Comparison of ENCODE assay signal across 10 mouse cellular contexts in genomic region chr9:65844421-65845165, GRCm38 (mm10). TPM values are rescaled to one million over a fixed set of nuclear protein-coding genes. Genes with fewer than 3 reads are reported as not detected.
DNase-seq lines count a peak whose midpoint lies in the region; ATAC-seq and TF ChIP-seq lines count a peak whose summit lies in the region.
"Had no signal": no experiment of that assay in that cellular context is flagged by ENCODE, and none has a peak within 500 bp of the region (broad histone marks: within the 10 kb centered on the region; RNA-seq: fewer than 3 reads in every experiment).

No protein-coding gene starts in this region.

- H3K4me3 ChIP-seq in hindbrain, embryonic 13.5 days = no peak overlapping the region
- H3K4me3 ChIP-seq in hindbrain, embryonic 10.5 days = no peak overlapping the region
- no peak overlapping the region for H3K4me3 ChIP-seq in forebrain, embryonic 16.5 days (replicated peaks; ENCODE audit: low read length)
- no peak overlapping the region for H3K4me3 ChIP-seq in lung, postnatal 0 days (ENCODE audit: low read depth, low read length)
- no peak overlapping the region for H3K4me3 ChIP-seq in cerebellum, adult 2 months (replicated peaks; ENCODE audit: insufficient read depth, low read depth, low read length)
- H3K4me3 ChIP-seq: midbrain, embryonic 12.5 days had no signal

- peaks cover 26% of the 10 kb centered on the region for H3K4me1 ChIP-seq in hindbrain, embryonic 13.5 days (replicated peaks)
- H3K4me1 ChIP-seq in hindbrain, embryonic 10.5 days (replicated peaks) = peaks cover 15% of the 10 kb centered on the region
- peaks cover 19% of the 10 kb centered on the region for H3K4me1 ChIP-seq in forebrain, embryonic 16.5 days (replicated peaks; ENCODE audit: control insufficient read depth, insufficient read depth, low read length)
- H3K4me1 ChIP-seq in lung, postnatal 0 days (ENCODE audit: insufficient read depth, low read depth, low read length) = 0 out of 2 replicates have a peak, but pooled peaks cover 3% of the 10 kb centered on the region
- H3K4me1 ChIP-seq in cerebellum, adult 2 months (ENCODE audit: control insufficient read depth, insufficient read depth, low read length) = no peaks in the 10 kb centered on the region

- DNase-seq in hindbrain, embryonic 10.5 days (ENCODE audit: low spot score) = no peak
- peak; percentile 76 for DNase-seq in MEL-GATA-1-ER (ENCODE audit: extremely low read depth, low read depth)
- DNase-seq in lung, postnatal 0 days (ENCODE audit: low spot score) = peak; percentile 76
- DNase-seq in urinary bladder, postnatal 4 days (ENCODE audit: low spot score in 2 of 2) = no peak
- no peak for DNase-seq in natural killer cell, adult 2 months (ENCODE audit: low spot score in 2 of 2)
- DNase-seq in cerebellum, adult 2 months = no peak

- peaks cover 3% of the 10 kb centered on the region; the same call in 1 of the 2 replicates for H3K36me3 ChIP-seq in hindbrain, embryonic 13.5 days
- peaks cover 10% of the 10 kb centered on the region for H3K36me3 ChIP-seq in hindbrain, embryonic 10.5 days
- H3K36me3 ChIP-seq in forebrain, embryonic 16.5 days (ENCODE audit: control insufficient read depth, insufficient read depth) = no peaks in the 10 kb centered on the region
- no peaks in the 10 kb centered on the region for H3K36me3 ChIP-seq in lung, postnatal 0 days (ENCODE audit: insufficient read depth, low read length)

- no peak overlapping the region for H3K4me2 ChIP-seq in hindbrain, embryonic 13.5 days
- H3K4me2 ChIP-seq in forebrain, embryonic 16.5 days (ENCODE audit: low read length) = no peak overlapping the region
- H3K4me2 ChIP-seq in lung, postnatal 0 days (replicated peaks; ENCODE audit: low read depth, low read length) = no peak overlapping the region
- H3K4me2 ChIP-seq: midbrain, embryonic 12.5 days had no signal

- TF ChIP-seq POLR2A in cerebellum, adult 2 months (IDR thresholded peaks at IDR 0.05; ENCODE audit: borderline replicate concordance, insufficient read depth, low read length) = no peak

- H3K9ac ChIP-seq in hindbrain, embryonic 13.5 days = no peak overlapping the region
- H3K9ac ChIP-seq in forebrain, embryonic 16.5 days (replicated peaks; ENCODE audit: low read depth, low read length) = no peak overlapping the region
- no peak overlapping the region for H3K9ac ChIP-seq in lung, postnatal 0 days (replicated peaks; ENCODE audit: low read depth)
- H3K9ac ChIP-seq: midbrain, embryonic 12.5 days had no signal

- no peak for TF ChIP-seq EP300 in lung, postnatal 0 days (IDR thresholded peaks at IDR 0.05)

- 45% methylated on average over 7 of the region's 7 CpGs for WGBS in hindbrain, embryonic 13.5 days
- 77% methylated on average over 7 of the region's 7 CpGs for WGBS in hindbrain, embryonic 10.5 days
- WGBS in forebrain, embryonic 16.5 days = 15% methylated on average over 7 of the region's 7 CpGs
- WGBS in lung, postnatal 0 days = 69% methylated on average over 7 of the region's 7 CpGs
- 37% methylated on average over 7 of the region's 7 CpGs for WGBS in cerebellum, adult 2 months

- peak overlapping the region; percentile 59 for H3K27ac ChIP-seq in hindbrain, embryonic 13.5 days
- no peak overlapping the region for H3K27ac ChIP-seq in hindbrain, embryonic 10.5 days
- H3K27ac ChIP-seq in forebrain, embryonic 16.5 days (ENCODE audit: low read length) = no peak overlapping the region
- peak overlapping the region; percentile 44 for H3K27ac ChIP-seq in lung, postnatal 0 days (ENCODE audit: low read length)
- H3K27ac ChIP-seq in cerebellum, adult 2 months (ENCODE audit: insufficient read depth, low read length) = no peak overlapping the region
- H3K27ac ChIP-seq: midbrain, embryonic 12.5 days had no signal

- no peaks in the 10 kb centered on the region for H3K9me3 ChIP-seq in hindbrain, embryonic 13.5 days
- no peaks in the 10 kb centered on the region for H3K9me3 ChIP-seq in hindbrain, embryonic 10.5 days
- no peaks in the 10 kb centered on the region for H3K9me3 ChIP-seq in forebrain, embryonic 16.5 days (ENCODE audit: control insufficient read depth, low read length)
- no peaks in the 10 kb centered on the region for H3K9me3 ChIP-seq in lung, postnatal 0 days (ENCODE audit: low read length)
- H3K9me3 ChIP-seq: G1E; midbrain, embryonic 12.5 days had no signal

- no peak for ATAC-seq in hindbrain, embryonic 13.5 days (ENCODE audit: low FRiP score)
- ATAC-seq in forebrain, embryonic 16.5 days = peak; percentile 43; the same call in 1 of the 2 replicates
- ATAC-seq in lung, postnatal 0 days = peak; percentile 53

- TF ChIP-seq CTCF in lung, postnatal 0 days (IDR thresholded peaks at IDR 0.05) = no peak
- no peak for TF ChIP-seq CTCF in cerebellum, adult 2 months (IDR thresholded peaks at IDR 0.05; ENCODE audit: borderline replicate concordance, insufficient read depth, low read depth, low read length)

- no peaks in the 10 kb centered on the region for H3K27me3 ChIP-seq in hindbrain, embryonic 13.5 days
- no peaks in the 10 kb centered on the region for H3K27me3 ChIP-seq in hindbrain, embryonic 10.5 days (ENCODE audit: insufficient read depth, poor library complexity, severe bottlenecking)
- H3K27me3 ChIP-seq in forebrain, embryonic 16.5 days (replicated peaks; ENCODE audit: control insufficient read depth, insufficient read depth, low read length) = no peaks in the 10 kb centered on the region
- no peaks in the 10 kb centered on the region for H3K27me3 ChIP-seq in lung, postnatal 0 days (replicated peaks; ENCODE audit: insufficient read depth, low read length)
- H3K27me3 ChIP-seq in cerebellum, adult 2 months (ENCODE audit: control insufficient read depth, insufficient read depth, low read length) = no peaks in the 10 kb centered on the region
- H3K27me3 ChIP-seq: midbrain, embryonic 12.5 days had no signal

RNA-seq across cellular contexts. Expression of gene Zfp609, which starts 17.2 kb away (rescaled TPM):
- polyA plus RNA-seq in hindbrain, embryonic 13.5 days (2015; fragmentation: Nextera tagmentation; extraction: Ambion mirVana) = 9.3 and 9.7 TPM in 2 replicates
- polyA plus RNA-seq in hindbrain, embryonic 10.5 days (2016; fragmentation: Nextera tagmentation; extraction: Ambion mirVana) = 6.8 and 9.2 TPM in 2 replicates
- 7.7 and 8.0 TPM in 2 replicates for polyA plus RNA-seq in forebrain, embryonic 16.5 days (2015; fragmentation: Nextera tagmentation; extraction: Ambion mirVana)
- polyA plus RNA-seq in lung, postnatal 0 days (2015; fragmentation: Nextera tagmentation; extraction: Ambion mirVana) = 4.8 and 5.0 TPM in 2 replicates
- polyA plus RNA-seq in cerebellum, adult 2 months (2012; rRNA removed) = 19.2 and 23.2 TPM in 2 replicates

RNA-seq across cellular contexts. Expression of gene Pclaf, which starts 45.4 kb away (rescaled TPM):
- polyA plus RNA-seq in hindbrain, embryonic 13.5 days (2015; fragmentation: Nextera tagmentation; extraction: Ambion mirVana) = 36.9 and 42.1 TPM in 2 replicates
- polyA plus RNA-seq in hindbrain, embryonic 10.5 days (2016; fragmentation: Nextera tagmentation; extraction: Ambion mirVana) = 187 and 280 TPM in 2 replicates
- polyA plus RNA-seq in forebrain, embryonic 16.5 days (2015; fragmentation: Nextera tagmentation; extraction: Ambion mirVana) = 57.7 and 59.9 TPM in 2 replicates
- 9.9 and 15.5 TPM in 2 replicates for polyA plus RNA-seq in lung, postnatal 0 days (2015; fragmentation: Nextera tagmentation; extraction: Ambion mirVana)
- polyA plus RNA-seq in cerebellum, adult 2 months (2012; rRNA removed) = 0.13 and 0.29 TPM in 2 replicates

Comparison
In these comparisons a context has a peak if more than half of its experiments do, and no peak if none do; other contexts are left out.
1. H3K27ac ChIP-seq: peak in hindbrain, embryonic 13.5 days (single experiment) and lung, postnatal 0 days (single experiment); none in hindbrain, embryonic 10.5 days (single experiment), forebrain, embryonic 16.5 days (single experiment) and cerebellum, adult 2 months (single experiment).
2. DNase-seq: peak in MEL-GATA-1-ER (single experiment) and lung, postnatal 0 days (single experiment); none in hindbrain, embryonic 10.5 days (single experiment), urinary bladder, postnatal 4 days (0 of 2), natural killer cell, adult 2 months (0 of 2) and cerebellum, adult 2 months (0 of 2).